Mouse (Mus musculus): ENCODE measurements around the gene Lima1.
A peak's percentile ranks its signal among the peaks of the same experiment; 100 is the strongest.
"Not testable (repeated sequence)": the region's sequence is repeated elsewhere in the genome, so short reads cannot be mapped to it uniquely, and the experiment has no call there.

Gene Lima1

GRCm38 (mm10) chr15:99839165-99839840, 36.0 kb downstream of the Lima1 start:
- no peak for DNase-seq (ENCODE audit: extremely low read depth, insufficient read length, low spot score)

- no peak for DNase-seq (ENCODE audit: extremely low read depth, insufficient read length, low spot score)
Measured at GRCm38 (mm10) chr15:99837561-99837960, 37.7 kb downstream of the Lima1 start.

- DNase-seq (ENCODE audit: extremely low read depth, insufficient read length, low spot score) = no peak
Measured at GRCm38 (mm10) chr15:99835191-99835590, 40.1 kb downstream of the Lima1 start.

GRCm38 (mm10) chr15:99834681-99835080, 40.6 kb downstream of the Lima1 start:
- DNase-seq (ENCODE audit: extremely low read depth, insufficient read length, low spot score) = no peak

- no peak for DNase-seq (ENCODE audit: extremely low read depth, insufficient read length, low spot score)
Measured at GRCm38 (mm10) chr15:99833648-99834454, 41.4 kb downstream of the Lima1 start.

GRCm38 (mm10) chr15:99831535-99831934, 43.7 kb downstream of the Lima1 start:
- no peak for DNase-seq (ENCODE audit: extremely low read depth, insufficient read length, low spot score)

DNA sequence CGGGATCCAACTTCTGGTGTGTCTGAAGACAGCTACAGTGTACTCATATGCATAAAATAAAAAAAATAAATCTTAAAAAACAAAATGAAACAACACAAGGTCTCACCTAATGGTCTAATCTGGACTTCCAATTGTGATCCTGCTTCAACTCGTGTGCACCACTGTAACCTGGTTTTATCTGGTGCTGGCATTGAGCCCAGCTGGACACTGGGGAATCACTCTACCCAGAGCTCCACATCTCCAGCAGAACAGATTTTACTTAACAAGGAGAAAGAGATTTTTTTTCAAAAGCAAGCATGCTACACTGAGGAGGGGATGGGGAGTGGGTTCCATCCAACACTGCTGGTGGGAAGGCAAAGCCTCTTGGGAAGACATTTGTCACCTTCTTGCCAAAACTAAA, 47.2 kb downstream of the Lima1 start:
- DNase-seq (ENCODE audit: extremely low read depth, insufficient read length, low spot score) = no peak

DNA sequence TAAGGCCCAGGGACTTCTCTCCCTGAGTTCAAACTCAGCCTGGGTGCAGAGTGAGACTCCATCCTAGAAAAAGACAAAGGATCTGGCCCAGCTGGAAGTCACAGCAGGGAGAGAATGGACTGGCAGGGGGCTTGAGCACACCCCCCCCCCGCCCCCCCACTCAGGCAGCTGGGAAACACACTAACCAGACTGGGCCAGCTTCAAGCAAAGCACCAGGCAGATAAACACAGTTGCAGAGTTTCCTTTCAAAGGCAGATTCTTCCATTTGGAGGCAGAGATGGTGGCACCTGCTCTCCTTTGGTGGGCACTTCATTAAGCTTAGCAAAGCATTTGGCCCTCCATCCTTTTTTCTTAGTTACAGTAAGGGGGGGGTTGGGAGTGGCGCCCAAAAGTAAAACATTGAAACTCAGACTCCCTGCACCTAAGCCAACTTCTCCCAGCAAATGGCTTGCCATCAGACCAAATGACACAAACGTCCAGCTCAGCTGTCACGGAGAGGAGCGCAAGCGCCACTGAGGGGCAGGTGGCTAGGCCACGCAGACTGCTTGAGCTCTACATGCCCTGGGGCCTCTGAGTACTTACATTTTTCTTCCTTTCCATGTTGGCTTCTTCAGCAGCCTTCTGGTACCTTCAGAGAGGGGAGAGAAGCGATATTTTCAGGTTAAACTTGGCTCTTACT, 48.9 kb downstream of the Lima1 start:
- no peak for DNase-seq (ENCODE audit: extremely low read depth, insufficient read length, low spot score)

DNA sequence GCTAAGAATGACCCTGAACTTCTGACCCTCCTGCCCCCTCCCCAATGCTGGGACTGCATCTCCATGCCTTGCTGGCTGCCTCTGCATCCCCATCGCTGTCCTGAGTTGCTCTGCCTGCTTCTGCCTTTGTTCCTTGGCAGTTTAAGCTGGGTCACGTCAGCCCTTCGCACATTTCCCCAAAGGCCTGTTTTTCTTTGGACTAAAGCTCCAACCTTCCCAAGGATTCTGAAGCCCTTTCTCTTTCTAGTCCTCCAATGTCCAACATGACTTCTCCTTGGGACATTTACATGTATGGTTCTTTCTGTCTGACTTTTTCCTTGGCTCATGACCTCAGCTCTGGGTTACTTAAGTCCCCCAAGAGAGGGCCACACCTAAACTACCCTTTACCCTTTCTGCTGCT, 50.0 kb downstream of the Lima1 start:
- no peak for DNase-seq (ENCODE audit: extremely low read depth, insufficient read length, low spot score)

DNA sequence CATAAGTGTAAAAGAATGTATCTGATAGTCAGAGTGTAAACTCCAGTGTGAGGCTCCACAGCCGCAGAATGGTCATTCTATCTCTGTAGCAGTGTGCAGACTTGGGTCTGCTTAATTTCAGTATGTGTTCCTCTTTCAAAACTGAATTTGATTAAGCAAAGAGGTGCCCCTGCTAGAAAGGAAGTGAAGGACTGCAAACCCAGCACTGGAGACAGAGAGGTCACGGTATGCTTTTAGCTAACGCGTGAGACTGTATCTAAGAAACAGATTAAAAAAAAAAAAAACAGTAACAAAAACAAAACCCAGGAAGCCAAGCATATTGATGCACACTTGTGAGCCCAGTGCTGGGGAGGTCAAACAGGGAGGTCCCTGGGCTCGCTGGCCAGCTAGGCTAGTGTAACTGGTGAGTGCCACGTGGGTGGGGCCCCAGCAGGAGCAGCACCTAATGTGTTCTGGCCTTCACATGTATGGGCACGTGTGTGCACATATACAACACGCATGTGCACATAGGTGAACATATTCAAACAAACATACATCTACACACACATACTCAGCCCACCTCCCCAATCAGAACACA, 51.8 kb downstream of the Lima1 start:
- no peak for DNase-seq (ENCODE audit: extremely low read depth, insufficient read length, low spot score)

DNA sequence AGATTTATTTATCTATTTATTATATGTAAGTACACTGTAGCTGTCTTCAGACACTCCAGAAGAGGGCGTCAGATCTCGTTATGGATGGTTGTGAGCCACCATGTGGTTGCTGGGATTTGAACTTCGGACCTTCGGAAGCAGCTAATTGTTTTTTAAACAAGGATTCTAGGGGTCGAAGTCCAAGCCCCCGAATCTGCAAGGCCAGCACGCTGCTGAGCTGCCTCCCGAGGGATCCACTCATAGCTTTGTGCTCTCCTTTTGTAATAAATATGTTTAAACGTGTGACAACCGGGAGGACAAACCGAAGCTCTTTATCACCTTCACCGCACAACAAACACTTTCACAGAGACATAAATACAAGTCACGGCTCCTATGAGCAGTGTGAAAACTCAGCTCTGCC, 52.8 kb downstream of the Lima1 start:
- DNase-seq (ENCODE audit: extremely low read depth, insufficient read length, low spot score) = not testable (repeated sequence)

DNA sequence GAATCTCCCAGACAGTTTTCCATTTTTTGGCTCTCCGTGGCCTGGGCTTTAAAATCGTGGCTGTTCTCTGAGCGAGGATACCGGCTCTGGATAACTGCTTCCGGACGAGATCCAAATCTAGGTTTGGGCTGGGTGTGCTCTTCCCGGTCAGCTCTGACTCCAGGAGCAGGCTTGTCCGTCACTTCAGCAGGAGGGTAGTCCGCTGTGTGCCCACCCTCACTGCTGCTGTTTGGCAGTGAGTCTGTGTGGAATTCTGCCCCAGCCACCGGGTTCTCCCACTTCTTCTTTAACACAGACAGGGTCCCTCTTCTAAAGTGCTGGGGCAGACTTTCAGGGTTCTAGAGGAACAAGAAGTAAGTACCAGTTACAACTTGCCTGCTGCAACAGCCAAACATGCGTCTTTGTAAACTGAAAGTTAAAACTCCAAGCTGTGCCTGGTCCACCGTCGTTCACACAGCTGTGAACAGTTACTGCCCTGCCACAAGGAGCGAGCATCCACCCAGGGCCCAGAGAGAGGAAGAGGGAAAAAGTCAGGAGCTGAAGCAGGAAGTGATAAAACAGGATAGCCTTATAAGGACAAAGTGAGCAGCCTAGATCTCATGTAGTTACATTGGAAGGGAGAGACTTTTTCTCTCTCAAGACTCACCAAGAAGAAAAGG, 55.5 kb downstream of the Lima1 start:
- DNase-seq (ENCODE audit: extremely low read depth, insufficient read length, low spot score) = peak; percentile 64

DNA sequence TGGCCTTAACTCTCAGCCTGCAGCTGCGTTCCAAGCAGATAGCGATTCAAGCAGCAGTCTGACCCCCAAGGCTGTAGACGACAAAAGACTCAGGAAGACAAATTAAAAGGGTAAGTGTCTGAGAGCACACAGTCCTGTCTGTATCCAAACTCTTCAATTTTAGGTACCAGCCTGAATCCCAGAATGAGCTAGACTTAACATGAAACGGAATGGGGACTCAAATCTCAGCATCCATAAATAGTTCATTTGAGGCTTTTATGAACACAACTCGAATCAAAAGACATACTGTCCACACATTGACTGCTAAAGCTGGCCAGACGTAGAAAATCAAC, 56.2 kb downstream of the Lima1 start:
- no peak for DNase-seq (ENCODE audit: extremely low read depth, insufficient read length, low spot score)

DNA sequence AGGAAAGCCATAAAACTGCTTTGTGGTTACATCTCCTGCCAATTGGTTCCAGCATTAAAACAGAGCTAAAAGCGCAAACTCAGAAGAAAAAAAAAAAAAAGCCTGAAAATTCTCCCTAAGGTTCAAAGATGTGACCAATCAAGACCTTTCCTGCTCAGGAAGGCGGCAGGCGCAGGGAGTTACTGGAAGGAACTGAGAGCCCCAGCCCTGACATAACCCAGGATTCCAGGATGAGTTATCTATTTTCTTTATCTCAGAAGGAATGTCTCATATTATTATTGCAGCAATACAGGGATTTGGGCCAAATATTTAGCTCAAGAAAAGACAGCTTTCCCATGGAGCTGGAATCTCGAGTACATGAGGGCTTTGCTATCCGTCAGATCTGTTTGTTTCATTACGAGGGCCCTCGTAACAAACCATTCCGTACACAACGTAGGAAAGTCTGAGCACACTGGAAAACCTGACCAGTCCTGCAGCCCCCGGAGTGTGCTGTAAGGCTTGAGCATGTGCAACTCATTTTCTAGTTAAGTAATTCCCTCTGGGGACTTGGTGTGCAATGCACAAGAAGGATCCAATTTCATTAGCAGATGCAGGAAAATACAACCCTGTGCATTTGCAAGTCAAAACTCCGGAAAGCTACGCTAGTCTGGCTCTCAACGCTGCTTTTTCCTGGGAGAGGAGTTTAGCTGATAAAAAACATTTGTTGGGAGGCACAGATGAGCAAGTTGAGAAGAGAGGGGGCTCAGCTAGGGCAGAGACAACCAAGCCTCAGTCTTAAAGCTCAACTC, 56.7 kb downstream of the Lima1 start:
- peak; percentile 65 for DNase-seq (ENCODE audit: extremely low read depth, insufficient read length, low spot score)

DNA sequence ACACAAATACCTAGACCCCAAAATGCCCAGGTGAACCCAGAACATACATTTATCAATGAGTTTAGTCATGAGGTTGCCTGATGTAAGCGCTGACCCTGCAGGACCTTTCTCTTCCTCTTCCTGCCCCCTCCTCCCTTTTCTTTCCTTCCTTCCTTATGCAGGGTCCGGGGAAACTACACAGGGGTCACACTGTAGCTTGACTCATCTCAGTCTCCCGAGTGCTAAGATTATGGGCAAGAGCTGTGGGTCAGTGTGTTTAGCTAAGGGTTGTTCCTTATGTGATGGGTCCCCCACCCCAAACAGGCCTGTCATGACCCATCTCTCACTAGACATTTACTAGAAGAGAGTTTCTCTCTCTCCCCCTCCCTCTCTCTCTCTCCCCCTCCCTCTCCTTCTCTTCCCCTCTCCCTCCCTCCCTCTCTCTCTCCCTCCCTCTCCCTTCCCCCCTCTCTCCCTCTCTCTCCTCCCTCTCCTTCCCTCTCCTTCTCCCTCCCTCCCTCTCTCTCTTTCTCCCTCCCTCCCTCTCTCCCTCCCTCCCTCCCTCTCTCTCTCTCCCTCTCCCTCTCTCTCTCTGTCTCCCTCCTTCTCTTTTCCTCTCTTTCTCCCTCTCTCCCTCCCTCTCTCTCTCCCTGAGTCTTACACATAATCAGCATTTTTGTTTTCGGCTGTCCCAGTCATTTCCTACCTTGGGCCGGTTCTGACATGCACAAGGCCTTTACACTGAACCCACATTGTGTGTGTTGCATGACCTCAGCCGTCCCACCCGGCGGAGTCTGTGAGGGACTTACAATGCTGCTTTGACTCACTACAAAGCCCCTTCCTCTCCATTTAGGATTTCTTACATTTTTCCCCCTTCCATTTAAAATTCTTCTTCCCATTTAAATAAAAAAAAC, 57.7 kb downstream of the Lima1 start:
- no peak for DNase-seq (ENCODE audit: extremely low read depth, insufficient read length, low spot score)

DNA sequence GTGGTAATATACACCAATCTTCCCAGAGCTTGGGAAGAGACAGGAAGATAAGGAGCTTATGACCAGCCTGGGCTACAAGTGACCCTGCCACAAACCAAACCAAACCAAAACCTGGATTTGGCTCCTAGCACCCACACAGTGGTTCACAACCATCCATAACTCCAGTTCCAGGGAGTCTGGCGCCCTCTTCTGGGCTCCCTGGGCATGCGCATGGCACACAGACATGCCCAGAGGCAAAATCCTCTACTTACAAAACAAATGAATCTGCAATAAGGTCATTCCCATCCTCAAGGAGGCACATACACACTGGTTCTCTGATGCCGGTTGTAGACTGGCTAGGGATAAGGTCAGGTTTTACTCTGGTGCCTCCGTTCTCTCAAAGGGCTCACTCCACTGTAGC, 59.3 kb downstream of the Lima1 start:
- no peak for DNase-seq (ENCODE audit: extremely low read depth, insufficient read length, low spot score)

DNA sequence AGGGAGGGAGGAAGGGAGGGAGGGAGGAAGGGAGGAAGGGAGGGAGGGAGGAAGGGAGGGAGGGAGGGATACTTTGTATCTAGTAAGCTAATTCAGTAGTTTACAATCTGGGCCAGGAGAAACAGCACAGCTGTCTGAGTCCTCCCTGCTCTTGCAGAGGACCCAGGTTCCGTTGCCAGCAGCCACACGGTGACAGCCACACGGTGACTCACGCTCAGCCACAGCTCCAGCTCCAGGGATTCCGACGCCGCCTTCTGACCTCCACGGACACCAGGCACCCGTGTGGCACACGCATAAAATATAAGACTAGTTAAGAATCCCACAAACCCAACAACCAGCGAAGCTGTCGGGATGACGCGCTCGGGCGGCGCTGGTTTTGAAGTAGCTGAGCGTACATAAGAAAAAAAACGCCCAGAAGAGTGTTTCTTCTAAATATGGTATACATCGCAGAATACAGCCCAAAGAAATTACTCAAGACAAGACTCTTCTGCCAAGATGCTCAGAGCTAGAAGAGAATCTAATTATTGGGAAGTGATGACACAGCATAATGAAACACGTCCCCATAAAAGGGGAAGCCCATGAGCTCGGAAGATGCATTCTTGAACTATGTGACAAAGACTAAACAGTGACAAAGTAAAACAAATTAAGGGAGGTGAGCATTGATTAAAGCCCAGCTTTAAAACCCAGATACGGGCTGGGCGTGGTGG, 60.5 kb downstream of the Lima1 start:
- peak; percentile 95 for DNase-seq (ENCODE audit: extremely low read depth, insufficient read length, low spot score)

DNA sequence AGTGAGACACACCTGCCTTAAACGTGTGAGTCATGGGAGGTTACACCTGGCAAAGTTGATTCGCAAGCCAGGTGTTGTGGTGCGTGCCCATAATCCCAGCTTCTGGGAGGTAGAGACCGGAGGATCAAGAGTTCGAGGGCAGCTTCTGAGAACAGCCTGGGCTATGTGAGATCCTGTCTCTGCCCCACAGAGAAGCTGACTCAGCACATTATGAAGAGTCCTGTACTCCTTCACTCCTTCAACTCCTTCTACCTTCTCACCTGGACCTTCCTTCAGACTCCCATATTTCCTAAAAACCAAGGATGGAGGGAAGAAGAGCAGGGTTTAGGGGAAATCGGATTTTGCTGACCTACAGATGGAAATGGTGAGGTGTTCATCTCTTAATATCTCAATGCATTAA, 61.6 kb downstream of the Lima1 start:
- DNase-seq (ENCODE audit: extremely low read depth, insufficient read length, low spot score) = no peak

DNA sequence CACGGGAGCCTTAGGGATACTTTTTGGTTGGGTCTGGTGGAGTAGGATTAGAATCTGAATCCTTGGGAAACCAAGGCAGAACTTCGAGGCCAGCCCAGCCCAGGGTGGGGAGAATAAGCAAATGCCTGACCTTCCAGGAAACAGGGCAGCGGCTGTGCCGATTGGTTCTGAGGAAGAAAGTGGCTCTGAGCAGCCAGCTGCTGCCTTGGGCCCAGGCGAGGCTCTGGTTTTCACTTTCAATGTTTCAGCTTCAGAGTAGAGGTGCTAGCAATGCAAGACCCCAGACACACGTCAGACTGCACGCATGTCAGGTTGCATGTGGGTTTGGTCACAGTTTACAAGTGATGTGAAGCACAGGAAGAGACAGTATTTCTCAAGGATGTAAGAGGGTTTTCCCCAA, 63.2 kb downstream of the Lima1 start:
- DNase-seq (ENCODE audit: extremely low read depth, insufficient read length, low spot score) = no peak
